Mouse (Mus musculus): ENCODE data around the gene Ssu2. TPM values are rescaled to one million over a fixed set of nuclear protein-coding genes. Genes with fewer than 3 reads are reported as not detected.

The Ssu2 gene
- polyA plus RNA-seq, 1 experiment from 2014 or later: 4.5 TPM

- H3K27ac ChIP-seq (ENCODE audit: low read length): no peak overlapping the region
- no peaks in the 10 kb centered on the region for H3K27me3 ChIP-seq (ENCODE audit: control insufficient read depth, insufficient read depth, low read length)
- no peaks in the 10 kb centered on the region for H3K4me1 ChIP-seq (ENCODE audit: control insufficient read depth, insufficient read depth, low read length)
- 82% methylated on average over 3 of the region's 3 CpGs for WGBS
- H3K36me3 ChIP-seq (ENCODE audit: control insufficient read depth, insufficient read depth, low read length): no peaks in the 10 kb centered on the region
- no peak overlapping the region for H3K4me3 ChIP-seq (ENCODE audit: low read depth, low read length)
- H3K9ac ChIP-seq (replicated peaks; ENCODE audit: low read depth, low read length): no peak overlapping the region
- no peak for ATAC-seq (ENCODE audit: insufficient number of reproducible peaks, insufficient read depth, low FRiP score, low read depth)
- H3K9me3 ChIP-seq (ENCODE audit: control insufficient read depth, low read depth, low read length): no peaks in the 10 kb centered on the region
- H3K4me2 ChIP-seq (replicated peaks; ENCODE audit: low read depth, low read length): no peak overlapping the region
Measured at GRCm38 (mm10) chr6:112396352-112396751, 8.5 kb upstream of the Ssu2 start.

- no peak overlapping the region for H3K4me3 ChIP-seq (ENCODE audit: low read depth, low read length)
- no peak overlapping the region for H3K4me2 ChIP-seq (replicated peaks; ENCODE audit: low read depth, low read length)
- H3K4me1 ChIP-seq (ENCODE audit: control insufficient read depth, insufficient read depth, low read length): no peaks in the 10 kb centered on the region
- H3K9ac ChIP-seq (replicated peaks; ENCODE audit: low read depth, low read length): no peak overlapping the region
- no peak for ATAC-seq (ENCODE audit: insufficient number of reproducible peaks, insufficient read depth, low FRiP score, low read depth)
- H3K27me3 ChIP-seq (ENCODE audit: control insufficient read depth, insufficient read depth, low read length): no peaks in the 10 kb centered on the region
- 92% methylated on average over 3 of the region's 3 CpGs for WGBS
- no peak overlapping the region for H3K27ac ChIP-seq (ENCODE audit: low read length)
- no peaks in the 10 kb centered on the region for H3K36me3 ChIP-seq (ENCODE audit: control insufficient read depth, insufficient read depth, low read length)
- H3K9me3 ChIP-seq (ENCODE audit: control insufficient read depth, low read depth, low read length): no peaks in the 10 kb centered on the region
Measured at GRCm38 (mm10) chr6:112388385-112388784, 562 bp upstream of the Ssu2 start.

GRCm38 (mm10) chr6:112386260-112386659, 1.6 kb downstream of the Ssu2 start:
- no peak overlapping the region for H3K9ac ChIP-seq (replicated peaks; ENCODE audit: low read depth, low read length)
- no peaks in the 10 kb centered on the region for H3K9me3 ChIP-seq (ENCODE audit: control insufficient read depth, low read depth, low read length)
- no peaks in the 10 kb centered on the region for H3K36me3 ChIP-seq (ENCODE audit: control insufficient read depth, insufficient read depth, low read length)
- 0 out of 2 replicates have a peak, but pooled peaks cover 4% of the 10 kb centered on the region for H3K4me1 ChIP-seq (ENCODE audit: control insufficient read depth, insufficient read depth, low read length)
- no peaks in the 10 kb centered on the region for H3K27me3 ChIP-seq (ENCODE audit: control insufficient read depth, insufficient read depth, low read length)
- no peak overlapping the region for H3K4me3 ChIP-seq (ENCODE audit: low read depth, low read length)
- no peak for ATAC-seq (ENCODE audit: insufficient number of reproducible peaks, insufficient read depth, low FRiP score, low read depth)
- no peak overlapping the region for H3K4me2 ChIP-seq (replicated peaks; ENCODE audit: low read depth, low read length)
- no peak overlapping the region for H3K27ac ChIP-seq (ENCODE audit: low read length)
- 67% methylated on average over 2 of the region's 2 CpGs for WGBS

- no peak overlapping the region for H3K9ac ChIP-seq (replicated peaks; ENCODE audit: low read depth, low read length)
- ATAC-seq (ENCODE audit: insufficient number of reproducible peaks, insufficient read depth, low FRiP score, low read depth): no peak
- no peak overlapping the region for H3K4me2 ChIP-seq (replicated peaks; ENCODE audit: low read depth, low read length)
- no peaks in the 10 kb centered on the region for H3K27me3 ChIP-seq (ENCODE audit: control insufficient read depth, insufficient read depth, low read length)
- no peak overlapping the region for H3K27ac ChIP-seq (ENCODE audit: low read length)
- H3K4me1 ChIP-seq (ENCODE audit: control insufficient read depth, insufficient read depth, low read length): 0 out of 2 replicates have a peak, but pooled peaks cover 4% of the 10 kb centered on the region
- H3K9me3 ChIP-seq (ENCODE audit: control insufficient read depth, low read depth, low read length): no peaks in the 10 kb centered on the region
- H3K36me3 ChIP-seq (ENCODE audit: control insufficient read depth, insufficient read depth, low read length): no peaks in the 10 kb centered on the region
- WGBS: 69% methylated on average over 8 of the region's 8 CpGs
- no peak overlapping the region for H3K4me3 ChIP-seq (ENCODE audit: low read depth, low read length)
Measured at GRCm38 (mm10) chr6:112382990-112383685, 4.7 kb downstream of the Ssu2 start.

- Histone ChIP-seq H3K27me3 (ENCODE audit: control insufficient read depth, insufficient read depth, low read length) (no peaks in the 10 kb centered on the region), H3K36me3 (ENCODE audit: control insufficient read depth, insufficient read depth, low read length) (no peaks in the 10 kb centered on the region), H3K4me3 (ENCODE audit: low read depth, low read length) (no peak overlapping the region), H3K9me3 (ENCODE audit: control insufficient read depth, low read depth, low read length) (no peaks in the 10 kb centered on the region), H3K9ac (replicated peaks; ENCODE audit: low read depth, low read length) (no peak overlapping the region), H3K27ac (ENCODE audit: low read length) (no peak overlapping the region), H3K4me2 (replicated peaks; ENCODE audit: low read depth, low read length) (no peak overlapping the region), H3K4me1 (ENCODE audit: control insufficient read depth, insufficient read depth, low read length) (0 out of 2 replicates have a peak, but pooled peaks cover 4% of the 10 kb centered on the region)
- no peak for ATAC-seq (ENCODE audit: insufficient number of reproducible peaks, insufficient read depth, low FRiP score, low read depth)
- 87% methylated on average over 9 of the region's 9 CpGs for WGBS
Measured at GRCm38 (mm10) chr6:112379054-112379453, 8.8 kb downstream of the Ssu2 start.

- Histone ChIP-seq H3K4me1 (ENCODE audit: control insufficient read depth, insufficient read depth, low read length) (no peaks in the 10 kb centered on the region), H3K4me2 (replicated peaks; ENCODE audit: low read depth, low read length) (no peak overlapping the region), H3K9me3 (ENCODE audit: control insufficient read depth, low read depth, low read length) (no peaks in the 10 kb centered on the region), H3K9ac (replicated peaks; ENCODE audit: low read depth, low read length) (no peak overlapping the region), H3K27me3 (ENCODE audit: control insufficient read depth, insufficient read depth, low read length) (no peaks in the 10 kb centered on the region), H3K27ac (ENCODE audit: low read length) (no peak overlapping the region), H3K36me3 (ENCODE audit: control insufficient read depth, insufficient read depth, low read length) (no peaks in the 10 kb centered on the region), H3K4me3 (ENCODE audit: low read depth, low read length) (no peak overlapping the region)
- WGBS: 64% methylated on average over 10 of the region's 13 CpGs
- peak; percentile 53; the same call in 1 of the 2 replicates for ATAC-seq (ENCODE audit: insufficient number of reproducible peaks, insufficient read depth, low FRiP score, low read depth)
Measured at GRCm38 (mm10) chr6:112375661-112376392, 12.0 kb downstream of the Ssu2 start.

- H3K27ac ChIP-seq (ENCODE audit: low read length): no peak overlapping the region
- ATAC-seq (ENCODE audit: insufficient number of reproducible peaks, insufficient read depth, low FRiP score, low read depth): no peak
- H3K4me1 ChIP-seq (ENCODE audit: control insufficient read depth, insufficient read depth, low read length): no peaks in the 10 kb centered on the region
- WGBS: 46% methylated on average over 8 of the region's 8 CpGs
- H3K9me3 ChIP-seq (ENCODE audit: control insufficient read depth, low read depth, low read length): no peaks in the 10 kb centered on the region
- no peaks in the 10 kb centered on the region for H3K36me3 ChIP-seq (ENCODE audit: control insufficient read depth, insufficient read depth, low read length)
- H3K9ac ChIP-seq (replicated peaks; ENCODE audit: low read depth, low read length): no peak overlapping the region
- no peaks in the 10 kb centered on the region for H3K27me3 ChIP-seq (ENCODE audit: control insufficient read depth, insufficient read depth, low read length)
- no peak overlapping the region for H3K4me2 ChIP-seq (replicated peaks; ENCODE audit: low read depth, low read length)
- H3K4me3 ChIP-seq (ENCODE audit: low read depth, low read length): no peak overlapping the region
Measured at GRCm38 (mm10) chr6:112373886-112374585, 13.8 kb downstream of the Ssu2 start.

GRCm38 (mm10) chr6:112365294-112365693, 22.5 kb downstream of the Ssu2 start:
- H3K27ac ChIP-seq (ENCODE audit: low read length): no peak overlapping the region
- H3K4me1 ChIP-seq (ENCODE audit: control insufficient read depth, insufficient read depth, low read length): no peaks in the 10 kb centered on the region
- H3K27me3 ChIP-seq (ENCODE audit: control insufficient read depth, insufficient read depth, low read length): no peaks in the 10 kb centered on the region
- no peak overlapping the region for H3K4me2 ChIP-seq (replicated peaks; ENCODE audit: low read depth, low read length)
- H3K9ac ChIP-seq (replicated peaks; ENCODE audit: low read depth, low read length): no peak overlapping the region
- H3K4me3 ChIP-seq (ENCODE audit: low read depth, low read length): no peak overlapping the region
- H3K9me3 ChIP-seq (ENCODE audit: control insufficient read depth, low read depth, low read length): no peaks in the 10 kb centered on the region
- 82% methylated on average over 10 of the region's 10 CpGs for WGBS
- no peak for ATAC-seq (ENCODE audit: insufficient number of reproducible peaks, insufficient read depth, low FRiP score, low read depth)
- H3K36me3 ChIP-seq (ENCODE audit: control insufficient read depth, insufficient read depth, low read length): no peaks in the 10 kb centered on the region
